Mouse (Mus musculus) spleen, adult 2 months (tissue): ENCODE measurements around the gene Eif2b4. TPM values are rescaled to one million over a fixed set of nuclear protein-coding genes. Genes with fewer than 3 reads are reported as not detected.
A peak's percentile ranks its signal among the peaks of the same experiment; 100 is the strongest.

ENCODE experiments used
- DNase-seq, 2 experiments: peaks; one replicate each; pipeline versions ENCODE4 v3.0.0 to v3.0.0-alpha.2; 2012 to 2021; ENCODE audit warnings: low spot score in 2 of 2, low read depth in 1 of 2
- H3K27ac ChIP-seq: fragments of 200-500 bp; 2 replicates; pipeline ENCODE4 v1.5.1; 2012; ENCODE audit warnings: low read length, inconsistent platforms; ENCODE audit not compliant: insufficient read depth
- H3K27me3 ChIP-seq: fragments of 200-500 bp; 2 replicates; pipeline ENCODE4 v1.6.1; 2012; ENCODE audit warnings: mild to moderate bottlenecking, moderate library complexity, low read length, inconsistent platforms; ENCODE audit not compliant: control insufficient read depth, insufficient read depth
- H3K36me3 ChIP-seq: fragments of 200-500 bp; 2 replicates; pipeline ENCODE4 v1.6.1; 2012; ENCODE audit warnings: mild to moderate bottlenecking, low read length, inconsistent platforms; ENCODE audit not compliant: control insufficient read depth, insufficient read depth
- H3K4me1 ChIP-seq: fragments of 200-500 bp; 2 replicates; pipeline ENCODE4 v1.6.1; 2011; ENCODE audit warnings: inconsistent platforms; ENCODE audit not compliant: control insufficient read depth, insufficient read depth, insufficient read length
- H3K4me3 ChIP-seq: fragments of 200-500 bp; 2 replicates; pipeline ENCODE4 v1.5.1; 2011; ENCODE audit warnings: mild to moderate bottlenecking, inconsistent platforms; ENCODE audit not compliant: insufficient read depth, insufficient read length; ENCODE audit errors: extremely low read depth
- CTCF ChIP-seq: fragments of 200-500 bp; IDR thresholded peaks from 2 replicates; pipeline ENCODE4 v1.5.1; 2011; ENCODE audit warnings: mild to moderate bottlenecking, inconsistent platforms; ENCODE audit not compliant: insufficient read depth, insufficient read length, insufficient replicate concordance; ENCODE audit errors: extremely low read depth
- POLR2A ChIP-seq: fragments of 200-500 bp; IDR thresholded peaks from 2 replicates; pipeline ENCODE4 v1.6.1; 2011; ENCODE audit warnings: low read depth, low read length, inconsistent platforms
- WGBS: fragments of 180-500 bp; shearing (Covaris S2); methylation state at CpG from one replicate; pipeline ENCODE4 v1.1.7; 2018; 5-methylcytosine and 5-hydroxymethylcytosine counted together
- polyA plus RNA-seq: library from polyadenylated mRNA; depleted of rRNA; stranded (reverse); fragments of >200 nt; gene quantifications from 2 replicates; pipeline ENCODE4 v1.2.3, GENCODE M21; 2012

Eif2b4 gene
- polyA plus RNA-seq, 1 experiment: 31.9 TPM

DNA sequence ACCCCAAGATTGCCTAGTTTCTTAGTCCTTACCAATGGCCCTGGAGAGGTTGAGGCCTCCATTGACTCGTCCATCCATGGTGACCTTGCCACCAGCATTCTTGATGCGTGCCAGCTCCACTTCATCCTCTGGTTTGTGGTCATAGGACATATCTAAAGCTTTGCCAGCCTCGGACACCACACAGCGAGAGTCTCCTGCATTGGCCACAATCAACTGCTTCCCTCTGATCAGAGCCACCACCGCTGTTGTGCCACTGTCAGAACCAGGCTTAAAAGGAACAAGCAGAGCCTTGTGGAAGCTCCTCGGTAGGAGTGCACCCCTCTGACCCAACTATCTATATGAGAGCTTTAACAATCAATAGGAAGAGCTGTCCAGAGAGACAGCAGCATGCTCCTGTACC, 11.2 kb upstream of the Eif2b4 start:
- Histone ChIP-seq H3K36me3 (peaks cover 33% of the 10 kb centered on the region), H3K27me3 (no peaks in the 10 kb centered on the region), H3K27ac (no peak overlapping the region), H3K4me1 (peaks cover 11% of the 10 kb centered on the region), H3K4me3 (no peak overlapping the region)
- DNase-seq: no peak
- TF ChIP-seq POLR2A: no peak
- TF ChIP-seq CTCF: no peak
- WGBS: 93% methylated on average over 6 of the region's 6 CpGs

DNA sequence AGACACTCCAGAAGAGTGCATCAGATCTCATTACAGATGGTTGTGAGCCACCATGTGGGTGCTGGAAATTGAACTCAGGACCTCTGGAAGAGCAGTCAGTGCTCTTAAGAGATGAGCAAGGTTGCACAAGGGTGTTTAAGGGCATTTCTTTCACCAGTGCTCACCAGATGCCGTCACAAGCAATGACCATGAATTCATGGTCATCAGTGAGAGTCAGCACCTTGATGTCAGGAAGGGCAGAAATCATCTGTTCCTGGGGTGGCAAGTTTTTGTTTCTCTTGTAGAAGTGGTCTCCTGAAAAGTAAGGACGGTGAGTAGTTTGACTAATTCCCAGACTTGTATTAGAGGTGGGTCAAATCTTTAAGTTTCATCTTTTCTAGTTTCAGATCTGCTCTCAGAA, 10.6 kb upstream of the Eif2b4 start:
- H3K36me3 ChIP-seq: peaks cover 39% of the 10 kb centered on the region
- peaks cover 11% of the 10 kb centered on the region for H3K4me1 ChIP-seq
- TF ChIP-seq POLR2A (no peak), CTCF (no peak)
- 93% methylated on average over 2 of the region's 2 CpGs for WGBS
- H3K4me3 ChIP-seq: no peak overlapping the region
- H3K27me3 ChIP-seq: no peaks in the 10 kb centered on the region
- no peak overlapping the region for H3K27ac ChIP-seq
- no peak for DNase-seq

- Histone ChIP-seq H3K4me3 (no peak overlapping the region), H3K36me3 (peaks cover 45% of the 10 kb centered on the region), H3K27me3 (no peaks in the 10 kb centered on the region), H3K4me1 (peaks cover 11% of the 10 kb centered on the region), H3K27ac (0 out of 2 replicates have a peak overlapping the region, but pooled peaks have one; percentile 73)
- 93% methylated on average over 7 of the region's 7 CpGs for WGBS
- no peak for DNase-seq
- TF ChIP-seq POLR2A (no peak), CTCF (no peak)
These were observed 9.7 kb upstream of the Eif2b4 start for GRCm38 (mm10) chr5:31202933-31203332.

GRCm38 (mm10) chr5:31201742-31202590, 8.7 kb upstream of the Eif2b4 start, which contains the start of gene Zfp513:
Gene Zfp513, minus strand, starts transcription at chr5:31202303.
- DNase-seq: peak; percentile 93 to 97
- 2% methylated on average over 52 of the region's 53 CpGs for WGBS
- peak within 1 kb of the TSS; percentile 73 for H3K27ac ChIP-seq
- peak within 1 kb of the TSS; percentile 67 for H3K4me3 ChIP-seq
- H3K27me3 ChIP-seq: no peaks in the 10 kb centered on the region
- peaks cover 49% of the 10 kb centered on the region for H3K36me3 ChIP-seq
- peaks cover 11% of the 10 kb centered on the region for H3K4me1 ChIP-seq
- TF ChIP-seq POLR2A: peak; percentile 91
- TF ChIP-seq CTCF: no peak

- H3K4me3 ChIP-seq: peak overlapping the region; percentile 67
- 3% methylated on average over 13 of the region's 13 CpGs for WGBS
- H3K36me3 ChIP-seq: peaks cover 53% of the 10 kb centered on the region
These were observed 8.0 kb upstream of the Eif2b4 start for GRCm38 (mm10) chr5:31201042-31201741.

GRCm38 (mm10) chr5:31200327-31200768, 7.1 kb upstream of the Eif2b4 start:
- peaks cover 54% of the 10 kb centered on the region for H3K36me3 ChIP-seq
- 90% methylated on average over 27 of the region's 27 CpGs for WGBS
- no peak overlapping the region for H3K4me3 ChIP-seq
- H3K4me1 ChIP-seq: peaks cover 11% of the 10 kb centered on the region
- no peak for DNase-seq
- no peak overlapping the region for H3K27ac ChIP-seq
- no peaks in the 10 kb centered on the region for H3K27me3 ChIP-seq
- TF ChIP-seq CTCF (no peak), POLR2A (no peak)

More at GRCm38 (mm10) chr5:31201042-31201741, 8.0 kb upstream of the Eif2b4 start:
- Histone ChIP-seq H3K4me1 (peaks cover 11% of the 10 kb centered on the region), H3K27ac (peak overlapping the region; percentile 72), H3K27me3 (no peaks in the 10 kb centered on the region)
- no peak for TF ChIP-seq POLR2A
- no peak for TF ChIP-seq CTCF
- no peak for DNase-seq
